Mouse (Mus musculus) megakaryocyte, adult 5-6 weeks (primary cell): ENCODE measurements at regions not wholly inside any gene's neighbourhood (a gene's known extent, or its start where the extent isn't known, plus 50 kb on each side); places are given as distances from the start of the nearest gene placed in this dataset.
"Not testable (repeated sequence)": the region's sequence is repeated elsewhere in the genome, so short reads cannot be mapped to it uniquely, and the experiment has no call there.

Source experiments
- ATAC-seq: 2 replicates; pipeline ENCODE4 v1.8.0; 2016; ENCODE audit warnings: mild to moderate bottlenecking, inconsistent platforms; ENCODE audit not compliant: poor library complexity, severe bottlenecking

- ATAC-seq = no peak
Observed at GRCm38 (mm10) chr11:111929366-111929765, 852.7 kb upstream of the Sox9 start.

GRCm38 (mm10) chr11:111932052-111932451 lies 850.0 kb upstream of the Sox9 start:
- ATAC-seq = no peak

GRCm38 (mm10) chr11:111944282-111944681 lies 837.7 kb upstream of the Sox9 start:
- no peak for ATAC-seq

GRCm38 (mm10) chr11:111945806-111946205 lies 836.2 kb upstream of the Sox9 start:
- no peak for ATAC-seq

GRCm38 (mm10) chr11:111947671-111948070 lies 834.4 kb upstream of the Sox9 start:
- ATAC-seq = no peak

- ATAC-seq = no peak
Observed at GRCm38 (mm10) chr11:111953421-111953820, 828.6 kb upstream of the Sox9 start.

GRCm38 (mm10) chr11:111957721-111958287 lies 824.2 kb upstream of the Sox9 start:
- ATAC-seq = no peak

- ATAC-seq = no peak
Observed at GRCm38 (mm10) chr11:111961047-111961837, 820.8 kb upstream of the Sox9 start.

- ATAC-seq = no peak
Observed at GRCm38 (mm10) chr11:111961846-111962245, 820.2 kb upstream of the Sox9 start.

- no peak for ATAC-seq
Observed at GRCm38 (mm10) chr11:111964066-111964465, 818.0 kb upstream of the Sox9 start.

- ATAC-seq = no peak
Observed at GRCm38 (mm10) chr11:111966401-111966800, 815.6 kb upstream of the Sox9 start.

GRCm38 (mm10) chr11:111971001-111971400 lies 811.0 kb upstream of the Sox9 start:
- no peak for ATAC-seq

- no peak for ATAC-seq
Observed at GRCm38 (mm10) chr11:111978667-111979066, 803.4 kb upstream of the Sox9 start.

GRCm38 (mm10) chr11:111996395-111996794 lies 785.6 kb upstream of the Sox9 start:
- ATAC-seq = no peak

- ATAC-seq = not testable (repeated sequence)
Observed at GRCm38 (mm10) chr11:112010848-112011247, 771.2 kb upstream of the Sox9 start.

GRCm38 (mm10) chr11:112017906-112018305 lies 764.1 kb upstream of the Sox9 start:
- ATAC-seq = peak; percentile 78

- no peak for ATAC-seq
Observed at GRCm38 (mm10) chr11:112028031-112028430, 754.0 kb upstream of the Sox9 start.

GRCm38 (mm10) chr11:112038741-112039140 lies 743.3 kb upstream of the Sox9 start:
- no peak for ATAC-seq

- no peak for ATAC-seq
Observed at GRCm38 (mm10) chr11:112044455-112044854, 737.6 kb upstream of the Sox9 start.

- no peak for ATAC-seq
Observed at GRCm38 (mm10) chr11:112045353-112045752, 736.7 kb upstream of the Sox9 start.

- ATAC-seq = no peak
Observed at GRCm38 (mm10) chr11:112050362-112050761, 731.7 kb upstream of the Sox9 start.

GRCm38 (mm10) chr11:112055591-112055990 lies 726.4 kb upstream of the Sox9 start:
- no peak for ATAC-seq

- ATAC-seq = no peak
Observed at GRCm38 (mm10) chr11:112067176-112067575, 714.8 kb upstream of the Sox9 start.
